Mouse (Mus musculus): ENCODE data around the gene Ablim2.

The Ablim2 gene

DNA sequence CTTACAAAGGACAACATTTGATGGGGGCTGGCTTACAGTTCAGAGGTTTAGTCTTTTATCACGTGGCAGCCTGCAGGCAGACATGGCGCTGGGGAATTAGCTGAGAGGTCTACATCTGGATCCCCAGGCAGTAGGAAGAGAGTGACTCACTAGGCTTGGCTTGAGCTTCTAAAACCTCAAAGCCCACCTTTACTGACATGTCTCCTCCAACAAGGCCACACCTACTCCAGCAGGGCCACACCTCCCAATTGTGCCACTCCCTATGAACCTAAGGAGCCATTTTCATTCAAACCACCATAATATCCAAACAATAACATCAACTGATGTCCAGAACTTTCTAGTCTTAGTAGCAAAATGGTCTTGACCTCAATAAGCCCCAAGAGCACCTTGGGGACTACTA, 12.6 kb downstream of the Ablim2 start:
- no peak for DNase-seq (ENCODE audit: low spot score)

DNA sequence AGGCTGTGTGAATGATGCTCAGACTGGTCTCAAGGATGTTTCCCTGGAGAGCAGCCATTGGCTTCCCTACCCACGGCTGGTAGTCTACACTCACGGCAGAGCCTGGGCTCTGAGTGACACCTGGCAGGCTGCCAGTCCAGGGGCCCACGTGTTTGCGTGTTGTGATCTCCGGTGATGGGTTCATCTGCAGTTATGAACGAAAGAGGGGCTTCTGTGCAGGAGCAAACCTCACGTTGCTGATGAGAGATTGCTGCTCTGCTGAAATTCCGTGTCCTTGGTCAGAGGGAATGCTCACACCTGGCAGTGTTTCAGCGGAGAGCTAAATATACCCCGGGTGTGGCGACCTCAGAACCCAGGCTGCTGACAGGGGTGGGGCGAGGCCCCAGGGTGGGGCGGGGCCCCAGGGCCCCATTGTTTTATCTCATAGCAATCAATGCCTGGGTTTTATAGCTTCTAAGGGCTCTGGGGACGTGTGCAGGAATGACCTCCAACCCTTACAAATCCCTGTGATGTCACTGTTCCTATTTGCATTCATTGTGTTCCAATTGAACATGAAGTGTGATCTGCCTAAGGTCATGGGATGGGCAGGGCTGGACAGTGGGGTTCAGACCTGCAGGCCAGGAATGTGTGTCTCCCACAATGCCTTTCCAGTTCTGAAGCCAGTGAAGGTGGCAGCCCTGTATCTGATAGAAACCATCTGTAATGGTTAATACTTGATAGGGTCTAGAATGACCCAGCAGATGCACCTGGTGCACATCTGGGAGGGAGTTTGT, 13.4 kb downstream of the Ablim2 start:
- DNase-seq (ENCODE audit: low spot score), result no peak

DNA sequence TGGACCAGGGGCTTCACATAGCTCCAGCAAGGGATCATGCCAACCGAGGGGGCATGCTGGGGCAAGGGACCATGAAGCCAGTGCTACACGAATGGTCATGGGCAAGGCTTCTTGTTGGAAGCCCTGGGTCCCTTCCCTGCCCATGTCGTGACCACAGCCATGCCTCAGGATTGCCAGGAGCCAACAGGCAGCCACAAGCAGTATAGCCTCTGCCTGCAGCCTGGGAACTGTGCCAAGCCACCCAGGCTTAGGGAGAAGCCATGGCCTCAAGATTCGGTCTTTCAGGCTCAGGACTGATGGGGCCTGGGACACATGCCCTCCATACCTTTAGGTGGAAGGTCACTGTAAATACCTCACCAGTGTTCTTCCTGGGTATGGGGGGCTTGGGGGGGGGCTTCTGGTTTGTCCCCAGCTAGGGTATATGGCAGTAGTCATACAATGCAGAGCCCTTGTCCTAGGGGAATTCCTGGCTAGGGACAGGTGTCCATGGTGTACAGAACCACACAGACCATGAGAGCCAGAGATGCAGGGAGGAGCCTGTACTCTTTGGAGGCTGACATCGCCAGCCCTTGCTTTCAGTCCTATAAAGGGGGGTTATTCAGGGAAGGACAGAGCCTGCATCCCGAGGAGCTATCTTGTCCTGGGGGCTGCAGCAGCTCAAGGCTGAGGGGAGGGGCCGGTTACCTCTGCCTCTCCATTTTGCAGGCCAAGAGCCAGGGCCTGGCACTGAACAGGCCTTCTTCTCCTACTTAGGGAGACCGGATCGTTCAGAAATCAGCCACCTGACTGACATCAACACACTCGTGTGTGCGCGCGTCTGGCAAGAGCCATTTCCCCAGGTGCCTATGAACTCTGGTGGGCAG, 15.8 kb downstream of the Ablim2 start:
- no peak for DNase-seq (ENCODE audit: low spot score)

DNA sequence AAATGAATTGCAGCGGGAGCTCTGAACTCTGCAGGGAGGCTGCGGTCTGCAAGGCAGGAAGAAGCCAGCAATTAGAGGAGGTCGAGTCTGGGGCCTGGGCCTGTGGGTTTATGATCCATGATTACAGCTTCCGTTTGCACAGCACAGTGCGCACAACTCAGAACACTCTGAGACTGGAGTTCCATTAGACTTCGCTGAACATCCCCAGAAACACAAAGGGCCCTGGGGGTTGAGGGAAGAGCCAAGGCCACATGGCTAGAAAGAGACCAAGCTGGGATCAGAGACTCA, 16.4 kb downstream of the Ablim2 start:
- DNase-seq (ENCODE audit: low spot score), result no peak

DNA sequence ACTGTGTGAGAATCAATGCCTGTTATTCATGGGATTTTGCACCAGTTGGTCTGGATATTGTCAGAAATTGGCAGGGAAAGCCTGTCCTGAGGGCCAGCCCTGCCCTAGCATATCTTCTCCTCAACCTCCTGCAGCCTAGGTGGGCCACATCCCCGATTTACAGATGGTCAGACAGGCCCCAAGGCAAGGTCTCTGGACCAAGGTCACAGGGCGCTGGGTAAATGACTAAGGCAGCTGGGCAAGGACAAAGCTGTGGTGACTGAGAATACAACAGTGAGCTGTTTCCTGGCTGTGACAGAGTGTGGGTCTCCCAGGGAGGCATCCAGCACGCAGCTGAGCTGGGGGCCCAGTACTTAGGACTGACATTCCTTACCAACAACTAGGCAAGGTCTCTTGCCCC, 23.4 kb downstream of the Ablim2 start:
- no peak for DNase-seq (ENCODE audit: low spot score)

DNA sequence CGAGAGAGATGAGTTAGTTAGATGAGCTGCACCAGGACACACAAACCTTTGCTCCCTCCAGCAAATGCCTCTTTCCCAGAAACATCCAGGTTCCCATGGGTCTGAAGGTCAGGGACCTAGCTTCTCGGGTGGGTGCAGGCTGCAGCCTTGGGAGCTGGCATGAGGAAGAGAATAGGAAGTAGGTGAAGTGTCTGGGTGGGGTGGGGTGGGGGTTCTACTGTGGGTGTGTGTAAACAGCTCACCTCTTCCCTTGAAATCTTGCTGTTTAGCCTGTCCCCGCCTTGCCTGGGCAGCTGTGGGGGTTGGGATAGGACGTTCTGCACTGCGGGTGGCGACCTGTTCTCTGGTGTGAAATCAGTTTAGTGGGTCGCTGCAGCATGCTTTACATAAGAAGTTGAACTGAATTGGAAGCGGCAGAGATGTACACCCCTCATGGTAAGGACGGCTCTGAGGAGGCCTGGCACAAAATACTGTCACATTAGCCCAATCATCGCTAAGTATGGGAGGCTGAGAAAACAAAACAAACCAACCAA, 25.0 kb downstream of the Ablim2 start:
- DNase-seq (ENCODE audit: low spot score), result peak; percentile 54

DNA sequence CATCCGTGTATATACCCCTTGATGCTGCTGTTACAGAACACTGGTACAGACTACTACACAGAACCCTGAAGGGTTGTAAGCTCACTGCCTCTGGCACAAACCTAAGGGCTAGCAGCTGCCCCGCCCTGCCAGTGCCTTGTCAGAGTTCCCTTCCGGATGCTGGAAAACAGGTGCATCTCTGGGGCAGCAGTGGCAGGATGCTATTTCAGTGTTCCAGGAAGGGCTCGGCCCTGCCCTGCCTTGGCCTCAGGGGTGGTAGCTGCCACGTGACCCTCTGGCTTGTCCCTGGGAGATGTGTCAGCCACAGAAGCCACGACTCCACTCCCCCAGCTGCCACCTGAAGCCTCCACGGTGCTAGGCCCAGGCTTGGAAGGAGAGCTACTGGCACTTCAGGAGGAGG, 28.2 kb downstream of the Ablim2 start:
- DNase-seq (ENCODE audit: low spot score), result no peak

DNA sequence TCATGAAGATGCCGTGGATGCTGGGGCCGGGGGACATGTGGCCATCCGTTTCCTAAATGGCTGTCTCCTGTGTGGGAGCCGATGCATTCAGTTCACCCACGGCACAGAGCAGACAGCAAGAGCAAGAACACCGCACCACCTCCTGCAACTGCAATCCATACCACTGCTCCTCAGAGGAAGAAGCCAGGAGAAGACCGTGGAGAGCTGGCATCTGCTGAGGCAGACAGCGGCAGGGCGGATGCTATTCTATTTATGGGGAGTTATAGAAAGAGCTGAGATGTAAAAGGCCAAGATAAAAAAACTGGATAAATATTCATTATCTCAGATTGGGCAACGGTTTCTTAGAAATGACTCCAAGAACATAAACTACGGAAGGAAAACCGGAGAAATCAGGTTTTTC, 30.2 kb downstream of the Ablim2 start:
- DNase-seq (ENCODE audit: low spot score), result no peak

DNA sequence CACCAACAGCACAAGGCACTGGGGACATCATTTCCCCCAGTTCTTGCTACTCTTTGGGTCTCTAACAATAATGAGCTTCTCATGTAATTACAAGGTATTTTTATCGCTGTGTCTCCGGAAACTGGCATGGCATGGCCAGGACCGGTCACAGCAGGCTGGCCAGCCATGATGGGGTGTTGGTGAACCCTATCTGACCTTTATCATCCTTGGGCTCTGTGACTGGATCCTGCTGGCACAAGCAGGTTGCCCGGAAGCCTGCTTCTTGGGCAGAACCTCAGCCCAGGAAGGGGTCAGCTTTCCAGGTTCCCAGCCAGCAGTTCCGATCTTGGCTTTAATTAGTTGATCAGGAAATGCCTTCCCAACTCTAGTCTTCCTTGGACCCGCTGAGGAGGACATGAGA, 31.0 kb downstream of the Ablim2 start:
- no peak for DNase-seq (ENCODE audit: low spot score)

DNA sequence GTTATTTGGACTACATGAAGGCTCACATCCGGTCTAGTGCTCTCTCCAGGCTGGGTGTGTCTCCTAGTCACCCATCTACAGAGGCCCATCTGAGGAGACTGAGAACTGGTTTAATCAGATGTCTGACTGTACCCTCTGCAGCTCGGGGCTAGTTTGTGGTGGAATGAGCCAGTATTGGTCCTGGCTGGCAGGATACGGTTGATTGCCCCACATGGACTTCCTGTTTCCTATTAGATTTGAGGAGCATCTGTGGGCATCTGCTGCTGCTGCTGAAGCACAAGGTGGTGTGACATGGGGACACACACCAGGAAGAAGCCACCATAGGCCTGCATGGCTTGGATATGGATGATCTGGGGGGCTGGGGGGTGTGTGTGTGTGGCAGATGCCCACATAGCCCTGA, 32.0 kb downstream of the Ablim2 start:
- no peak for DNase-seq (ENCODE audit: low spot score)

DNA sequence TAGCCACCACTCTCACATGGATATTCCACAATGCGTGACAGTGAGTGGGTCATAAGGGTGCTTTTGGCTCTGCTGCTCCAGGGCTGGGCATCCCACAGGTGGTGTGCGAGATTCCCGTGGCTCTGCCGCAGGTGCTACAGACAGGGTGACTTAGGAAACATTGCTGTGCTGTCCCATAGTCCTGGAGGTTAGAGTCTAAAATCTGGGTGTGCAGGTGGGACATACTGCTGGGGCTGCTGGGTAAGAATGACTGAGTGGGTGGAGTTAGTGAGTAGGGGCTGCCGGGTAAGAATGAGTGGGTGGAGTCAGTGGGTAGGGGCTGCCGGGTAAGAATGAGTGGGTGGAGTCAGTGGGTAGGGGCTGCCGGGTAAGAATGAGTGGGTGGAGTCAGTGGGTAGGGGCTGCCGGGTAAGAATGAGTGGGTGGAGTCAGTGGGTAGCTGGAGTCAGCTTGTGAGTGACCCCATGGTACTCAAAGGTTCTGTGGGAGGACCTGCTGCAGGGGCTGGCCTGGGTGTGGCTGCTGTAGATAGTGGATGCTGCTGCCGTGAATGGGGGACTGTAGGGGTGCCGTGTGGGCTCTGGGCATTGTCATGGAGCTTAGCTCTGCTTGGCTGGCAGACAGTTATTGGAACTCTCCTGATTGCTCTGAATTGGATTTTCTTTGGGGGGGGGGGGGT, 32.8 kb downstream of the Ablim2 start:
- no peak for DNase-seq (ENCODE audit: low spot score)

DNA sequence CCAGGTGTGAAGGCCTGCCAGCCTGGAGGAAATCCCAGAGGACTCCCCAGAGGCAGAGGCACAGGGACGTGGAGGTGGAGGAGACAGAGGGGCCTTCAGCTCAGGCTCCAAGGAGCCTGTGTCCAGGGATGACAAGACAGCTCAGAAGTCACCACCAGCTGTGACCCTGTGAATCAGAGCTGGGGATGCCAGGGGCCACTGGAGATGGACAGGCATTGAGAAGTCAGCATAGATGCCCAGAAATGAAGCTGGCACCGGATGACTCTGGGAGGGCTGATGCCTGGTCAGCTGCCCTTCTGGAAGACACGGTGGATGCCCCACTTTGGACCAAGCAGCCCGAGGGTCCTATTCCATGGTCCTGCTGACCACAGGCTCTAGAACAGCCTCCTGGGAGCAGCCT, 36.3 kb downstream of the Ablim2 start:
- no peak for DNase-seq (ENCODE audit: low spot score)

DNA sequence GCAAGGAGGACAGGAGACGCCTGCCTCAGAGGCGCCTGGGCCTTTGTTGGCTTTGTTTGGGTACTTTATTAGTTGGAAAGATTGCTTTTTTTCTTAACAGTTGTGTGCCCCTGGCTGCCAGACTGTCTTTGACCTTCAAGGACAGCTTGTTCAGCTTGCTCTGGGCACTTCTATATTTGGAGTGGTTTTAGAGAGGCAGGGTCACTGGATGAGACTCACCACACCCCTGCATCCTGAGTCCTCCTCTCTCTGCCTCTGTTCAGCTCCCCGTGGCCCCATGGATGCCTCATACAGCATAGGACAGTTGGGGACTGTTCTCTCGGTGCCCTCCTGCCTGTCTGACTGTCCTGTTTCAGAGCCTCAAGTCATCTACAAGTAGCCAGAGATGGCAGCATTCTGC, 37.3 kb downstream of the Ablim2 start:
- no peak for DNase-seq (ENCODE audit: low spot score)

DNA sequence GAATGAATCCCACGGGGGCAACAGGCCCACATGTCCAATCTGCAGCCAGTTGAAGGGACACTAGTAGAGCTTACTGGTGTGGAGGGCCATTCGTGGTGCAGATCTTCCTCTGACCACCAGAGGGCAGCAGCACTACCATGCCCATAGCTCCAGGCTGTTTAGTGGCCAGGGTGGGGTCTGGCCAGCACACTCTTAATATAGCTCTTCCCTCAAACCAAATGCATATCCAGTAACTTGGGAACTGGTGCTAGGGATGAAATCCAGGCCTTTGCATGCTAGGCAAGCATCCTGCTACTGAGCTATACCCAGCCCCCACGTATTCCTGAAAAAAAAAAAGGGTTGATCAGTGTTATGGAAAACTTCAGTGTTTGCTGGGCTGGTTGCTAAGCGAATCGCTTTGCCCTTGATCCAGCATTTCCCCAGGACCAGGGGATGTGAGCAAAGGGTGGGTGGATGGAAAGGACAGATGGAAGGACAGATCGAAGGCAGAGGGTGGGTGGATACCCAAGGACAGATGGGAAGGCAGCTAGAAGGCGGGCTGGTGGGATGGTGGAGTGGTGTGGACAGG, 37.9 kb downstream of the Ablim2 start:
- DNase-seq (ENCODE audit: low spot score), result peak; percentile 21

DNA sequence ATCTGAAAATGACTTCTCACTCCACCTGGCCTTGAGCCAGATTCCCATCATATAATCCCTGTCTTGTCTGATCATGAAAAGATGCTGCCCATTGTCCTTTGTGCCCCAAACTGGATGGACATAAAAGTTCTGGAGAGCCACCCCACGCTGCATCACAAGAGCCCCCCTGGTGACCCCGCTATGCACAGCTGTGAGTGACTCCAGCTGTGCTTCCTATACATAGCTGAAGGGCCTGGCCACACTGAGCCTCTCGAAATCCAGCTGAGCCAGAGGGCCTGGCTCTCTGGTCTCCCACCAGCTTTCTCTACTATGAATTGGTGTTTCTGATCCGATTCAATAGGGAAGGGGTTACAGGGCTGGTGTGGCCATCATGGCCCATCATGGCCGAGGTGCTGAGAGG, 38.5 kb downstream of the Ablim2 start:
- no peak for DNase-seq (ENCODE audit: low spot score)

DNA sequence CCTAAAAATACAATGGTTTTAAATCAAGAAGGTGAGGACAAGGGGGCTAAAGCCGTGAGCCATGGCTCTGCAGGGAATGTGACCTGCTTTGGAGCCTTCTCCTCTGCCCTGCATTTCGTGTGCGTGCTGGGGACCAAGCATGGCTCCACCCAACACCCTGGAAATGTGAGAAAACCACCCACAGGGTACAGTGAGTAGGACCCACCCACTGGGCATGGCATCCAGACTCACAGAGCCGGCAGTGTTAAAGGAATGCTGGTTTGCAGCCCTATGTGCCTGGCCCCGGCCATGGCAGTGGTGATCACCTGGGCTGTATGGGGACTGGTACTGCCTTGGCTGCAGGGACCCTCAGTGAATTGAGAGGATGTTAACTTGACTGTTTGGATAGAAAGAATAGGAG, 41.4 kb downstream of the Ablim2 start:
- no peak for DNase-seq (ENCODE audit: low spot score)

DNA sequence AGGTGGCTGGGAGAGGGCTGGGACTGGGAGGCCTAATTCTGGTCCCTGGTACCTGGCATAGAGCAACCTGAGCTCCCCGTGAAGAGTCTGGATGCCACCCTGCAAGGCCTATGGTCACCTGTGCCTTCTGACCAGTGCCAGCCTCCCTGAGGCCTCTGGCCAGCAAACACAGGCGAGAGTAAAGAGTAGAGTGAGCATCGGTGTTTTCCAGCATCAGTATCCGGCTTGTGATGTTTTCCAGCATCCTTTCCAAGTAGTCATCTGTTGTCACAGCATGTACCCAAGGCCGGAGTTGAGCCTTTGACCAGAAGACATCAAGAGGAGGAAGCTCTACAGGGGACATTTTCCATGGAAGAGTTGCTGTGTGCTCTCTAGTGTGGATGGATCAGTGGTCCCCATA, 45.7 kb downstream of the Ablim2 start:
- no peak for DNase-seq (ENCODE audit: low spot score)

DNA sequence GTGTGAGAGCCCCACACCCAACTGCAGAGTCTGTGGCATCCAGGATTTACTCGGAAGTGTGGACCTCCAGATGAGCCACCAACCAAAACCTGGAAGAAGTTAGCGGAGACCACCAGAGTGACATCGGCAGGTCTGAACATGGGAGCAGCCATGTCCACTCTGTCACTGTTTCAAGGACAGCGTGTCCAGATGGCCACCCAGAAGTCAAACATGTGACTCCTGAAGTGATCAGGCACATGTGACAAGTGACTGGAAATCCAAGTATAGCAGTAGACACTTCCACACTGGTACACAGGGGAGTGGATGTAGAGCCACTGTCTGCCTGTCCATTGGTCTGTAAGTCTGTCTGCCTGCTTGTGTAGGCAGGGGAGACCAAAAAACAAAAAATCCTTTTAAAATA, 47.0 kb downstream of the Ablim2 start:
- DNase-seq (ENCODE audit: low spot score), result no peak

DNA sequence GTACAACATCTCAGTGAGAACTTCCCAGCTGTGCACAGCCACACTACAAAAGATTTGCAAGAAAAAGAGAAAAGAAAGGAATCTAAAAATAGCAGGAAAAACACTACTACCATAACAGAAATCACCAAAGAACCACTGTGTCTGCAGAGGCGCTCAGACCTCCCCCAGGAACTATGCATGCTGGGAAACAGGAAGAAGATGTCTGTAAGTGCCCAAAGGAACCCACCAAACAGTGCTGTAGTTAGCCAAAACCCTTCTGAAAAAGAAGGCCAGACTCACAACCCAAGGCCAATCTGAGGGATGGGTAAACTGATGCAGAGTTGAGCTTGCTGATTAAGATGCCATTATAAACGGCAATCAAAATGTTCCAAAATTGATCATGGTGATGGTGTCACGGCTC, 47.5 kb downstream of the Ablim2 start:
- DNase-seq (ENCODE audit: low spot score), result no peak

DNA sequence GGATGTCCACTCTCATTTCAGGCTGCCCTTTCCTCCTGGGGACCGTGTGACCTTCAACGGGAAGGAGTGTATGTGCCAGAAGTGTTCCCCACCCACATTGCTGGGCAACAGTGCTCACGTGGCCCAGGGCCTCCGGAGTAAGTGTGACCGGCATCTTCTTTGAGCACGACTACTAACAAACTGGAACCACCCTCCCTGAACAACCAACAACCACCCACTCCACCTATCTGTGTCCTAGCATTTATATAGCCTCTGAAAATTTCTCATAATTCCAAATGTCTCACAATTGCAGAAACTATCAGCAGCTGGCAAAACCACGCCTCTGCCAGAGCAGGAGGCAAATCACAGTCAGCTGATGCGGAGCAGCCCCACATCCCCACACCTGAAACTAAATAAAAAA, 49.3 kb downstream of the Ablim2 start:
- no peak for DNase-seq (ENCODE audit: low spot score)

DNA sequence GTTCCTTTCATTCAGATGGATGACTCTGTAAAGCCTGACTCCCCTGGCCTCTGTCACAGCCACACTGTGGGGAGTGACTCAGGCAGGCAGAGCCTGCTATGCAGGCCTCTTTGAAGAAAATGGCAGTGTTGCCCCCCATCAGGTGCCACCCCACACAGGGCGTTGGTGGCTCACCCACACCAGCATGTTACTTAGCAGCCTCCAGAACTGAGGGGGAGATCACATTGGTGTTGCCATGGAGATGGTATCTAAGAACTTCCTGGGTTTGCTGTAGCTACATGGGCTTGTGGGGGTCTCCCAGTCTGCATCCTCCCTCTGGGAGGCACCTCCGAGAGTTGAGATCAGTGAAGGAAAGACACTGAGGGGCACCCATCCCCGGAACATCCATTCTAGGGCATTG, 52.8 kb downstream of the Ablim2 start:
- DNase-seq (ENCODE audit: low spot score), result no peak

DNA sequence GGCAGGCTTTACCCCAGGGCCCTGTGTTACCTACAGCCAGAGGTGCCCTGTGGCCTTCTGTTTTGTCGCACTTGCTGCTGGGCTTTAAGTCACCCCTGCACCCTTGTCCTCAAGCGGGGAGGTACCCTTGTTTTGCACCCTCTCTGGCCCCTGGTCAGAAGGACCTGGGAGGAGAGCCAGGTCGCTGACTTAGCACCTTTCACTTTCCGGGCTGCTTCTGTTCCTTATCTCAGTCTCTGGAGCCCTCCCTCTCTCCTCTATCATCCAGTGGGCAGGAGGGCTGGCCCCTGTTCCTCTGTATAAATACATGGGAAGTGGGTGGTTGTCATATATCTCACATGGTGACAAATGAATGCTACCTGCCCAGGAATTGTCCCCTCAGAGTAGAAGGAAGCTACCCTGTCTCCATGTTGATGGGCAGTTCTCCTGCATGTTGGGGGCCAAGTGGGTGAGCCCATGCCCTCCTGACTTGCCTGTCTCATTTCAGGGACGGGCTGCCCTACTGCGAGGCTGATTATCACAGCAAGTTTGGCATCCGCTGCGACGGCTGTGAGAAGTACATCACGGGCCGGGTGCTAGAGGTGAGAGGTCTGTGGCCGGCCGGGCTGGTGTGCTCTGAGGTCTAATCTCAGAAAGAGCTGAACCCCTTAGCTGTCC, 54.1 kb downstream of the Ablim2 start:
- no peak for DNase-seq (ENCODE audit: low spot score)

Data from yolk sac, embryonic 10.5 days (tissue).